Mouse (Mus musculus): ENCODE data around the gene Sptlc3. TPM values are rescaled to one million over a fixed set of nuclear protein-coding genes. Genes with fewer than 3 reads are reported as not detected.

The Sptlc3 gene
- polyA plus RNA-seq, 1 experiment: not detected

- 71% methylated on average over 2 of the region's 2 CpGs for WGBS
- Histone ChIP-seq H3K27ac (ENCODE audit: insufficient read depth, low read depth, low read length) (no peak overlapping the region), H3K4me1 (ENCODE audit: control insufficient read depth, insufficient read depth, insufficient read length, low read length) (no peaks in the 10 kb centered on the region), H3K27me3 (ENCODE audit: control insufficient read depth, insufficient read depth, low read length) (no peaks in the 10 kb centered on the region), H3K36me3 (ENCODE audit: control insufficient read depth, insufficient read depth, low read length) (no peaks in the 10 kb centered on the region), H3K4me3 (ENCODE audit: low read depth, low read length) (no peak overlapping the region)
- no peak for TF ChIP-seq CTCF (IDR thresholded peaks at IDR 0.05; ENCODE audit: extremely low read depth, insufficient read length, insufficient replicate concordance, low read depth, low read length)
- no peak for TF ChIP-seq POLR2A (IDR thresholded peaks at IDR 0.05; ENCODE audit: low read depth, low read length)
Measured at GRCm38 (mm10) chr2:139587660-139588200, 94.0 kb downstream of the Sptlc3 start.

DNA sequence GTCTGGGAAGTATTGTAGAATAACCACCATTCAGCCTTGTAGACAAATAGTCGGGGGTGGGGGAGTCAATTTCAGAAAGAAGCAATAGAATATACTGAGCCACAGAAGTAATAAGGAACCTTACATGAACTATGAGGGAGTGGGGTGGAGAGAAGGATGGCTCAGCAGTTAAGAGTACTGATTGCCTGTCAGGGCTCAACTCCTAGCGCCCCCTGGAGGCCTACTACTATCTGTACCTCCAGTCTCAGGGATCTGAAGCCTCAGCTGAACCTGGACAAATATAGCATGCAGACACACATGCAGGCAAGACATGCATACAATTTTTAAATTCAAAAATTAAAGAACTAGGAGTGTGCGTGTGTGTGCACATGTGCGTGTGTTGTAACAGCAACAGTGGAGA is 96.2 kb downstream of the Sptlc3 start:
- H3K27ac ChIP-seq (ENCODE audit: insufficient read depth, low read depth, low read length): no peak overlapping the region
- WGBS: 54% methylated on average over 4 of the region's 4 CpGs
- TF ChIP-seq CTCF (IDR thresholded peaks at IDR 0.05; ENCODE audit: extremely low read depth, insufficient read length, insufficient replicate concordance, low read depth, low read length): peak; percentile 27; the same call in 1 of the 2 replicates
- TF ChIP-seq POLR2A (IDR thresholded peaks at IDR 0.05; ENCODE audit: low read depth, low read length): no peak
- no peaks in the 10 kb centered on the region for H3K36me3 ChIP-seq (ENCODE audit: control insufficient read depth, insufficient read depth, low read length)
- H3K4me1 ChIP-seq (ENCODE audit: control insufficient read depth, insufficient read depth, insufficient read length, low read length): no peaks in the 10 kb centered on the region
- no peaks in the 10 kb centered on the region for H3K27me3 ChIP-seq (ENCODE audit: control insufficient read depth, insufficient read depth, low read length)
- H3K4me3 ChIP-seq (ENCODE audit: low read depth, low read length): no peak overlapping the region

DNA sequence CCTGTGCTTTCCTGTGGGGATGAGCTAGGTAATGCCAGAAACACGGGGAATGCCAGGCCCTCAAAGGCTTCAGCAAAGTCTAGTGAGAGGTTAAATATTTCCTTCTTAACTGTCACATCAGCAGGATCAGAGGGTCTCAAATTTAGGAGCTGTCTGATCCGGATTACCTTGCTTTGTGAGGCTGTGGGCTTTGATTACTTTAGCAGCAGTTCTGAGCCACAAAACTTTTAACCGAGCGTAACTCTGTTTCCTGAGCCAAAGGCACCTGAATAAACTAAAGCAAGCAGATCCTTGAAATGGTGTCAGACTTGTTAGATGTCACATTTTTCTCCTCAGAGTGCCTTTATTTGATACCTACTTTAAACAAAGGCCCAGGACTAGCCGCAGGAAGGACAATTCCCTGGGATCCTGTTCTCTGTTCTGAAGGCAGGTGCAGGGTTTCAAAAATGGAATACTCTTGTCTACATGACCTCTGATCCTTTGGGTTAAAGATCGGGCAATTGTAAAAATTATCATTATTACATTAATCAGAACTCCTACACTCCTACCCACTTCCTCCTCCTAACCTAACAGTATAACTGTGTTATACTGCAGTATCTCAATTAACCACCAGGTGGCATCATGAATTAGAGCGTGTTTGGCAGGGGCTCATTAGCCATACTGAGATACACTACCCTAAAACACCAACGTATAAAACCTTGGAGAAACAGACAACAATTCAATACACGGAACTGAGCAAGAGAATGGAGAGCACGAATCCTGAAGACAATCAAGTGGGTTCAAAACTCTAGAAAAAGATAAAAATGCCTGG is 97.4 kb downstream of the Sptlc3 start:
- H3K4me1 ChIP-seq (ENCODE audit: control insufficient read depth, insufficient read depth, insufficient read length, low read length): no peaks in the 10 kb centered on the region
- H3K4me3 ChIP-seq (ENCODE audit: low read depth, low read length): no peak overlapping the region
- no peaks in the 10 kb centered on the region for H3K27me3 ChIP-seq (ENCODE audit: control insufficient read depth, insufficient read depth, low read length)
- H3K36me3 ChIP-seq (ENCODE audit: control insufficient read depth, insufficient read depth, low read length): no peaks in the 10 kb centered on the region
- TF ChIP-seq CTCF (IDR thresholded peaks at IDR 0.05; ENCODE audit: extremely low read depth, insufficient read length, insufficient replicate concordance, low read depth, low read length) (no peak), POLR2A (IDR thresholded peaks at IDR 0.05; ENCODE audit: low read depth, low read length) (no peak)
- 39% methylated on average over 10 of the region's 10 CpGs for WGBS
- no peak overlapping the region for H3K27ac ChIP-seq (ENCODE audit: insufficient read depth, low read depth, low read length)

DNA sequence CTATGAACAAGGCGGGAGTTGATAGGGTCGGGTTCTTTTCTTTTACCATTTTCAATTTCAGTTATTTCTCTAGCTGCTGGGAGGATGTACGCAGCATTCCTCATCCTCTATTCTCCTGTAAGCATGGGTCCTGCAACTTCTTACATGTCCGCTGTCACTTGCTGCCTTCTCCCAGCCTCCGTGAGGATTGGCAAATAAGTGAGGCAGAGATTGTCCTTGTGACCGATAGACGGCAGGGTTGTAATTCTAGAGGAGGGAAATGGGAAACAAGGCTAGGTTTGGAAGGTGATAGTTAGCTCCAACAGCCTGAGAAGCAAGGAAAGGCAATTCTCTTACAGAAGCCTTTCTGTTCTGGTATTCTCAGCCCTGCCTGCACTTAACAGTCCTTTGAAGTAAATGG is 98.4 kb downstream of the Sptlc3 start:
- Histone ChIP-seq H3K27ac (ENCODE audit: insufficient read depth, low read depth, low read length) (no peak overlapping the region), H3K4me1 (ENCODE audit: control insufficient read depth, insufficient read depth, insufficient read length, low read length) (no peaks in the 10 kb centered on the region), H3K36me3 (ENCODE audit: control insufficient read depth, insufficient read depth, low read length) (no peaks in the 10 kb centered on the region), H3K4me3 (ENCODE audit: low read depth, low read length) (no peak overlapping the region), H3K27me3 (ENCODE audit: control insufficient read depth, insufficient read depth, low read length) (no peaks in the 10 kb centered on the region)
- 70% methylated on average over 7 of the region's 7 CpGs for WGBS
- TF ChIP-seq POLR2A (IDR thresholded peaks at IDR 0.05; ENCODE audit: low read depth, low read length) (no peak), CTCF (IDR thresholded peaks at IDR 0.05; ENCODE audit: extremely low read depth, insufficient read length, insufficient replicate concordance, low read depth, low read length) (no peak)

DNA sequence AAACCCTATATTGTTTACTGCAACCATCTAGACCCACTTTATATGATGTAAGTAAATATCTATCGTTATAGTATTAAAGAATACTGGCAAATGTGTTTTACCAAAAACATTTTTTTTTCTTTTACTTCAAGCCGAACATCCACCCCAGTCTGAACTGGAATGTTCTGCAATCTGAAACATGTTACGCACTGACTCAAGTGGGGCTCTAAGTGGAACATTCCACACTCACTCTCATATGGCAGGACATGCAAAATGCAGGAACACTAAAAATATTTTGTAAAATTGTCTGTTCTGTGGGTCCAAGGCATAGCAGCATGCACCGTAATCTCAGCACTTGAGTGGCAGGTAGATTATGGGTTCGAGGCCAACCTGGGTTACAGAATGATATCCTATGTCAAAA is 103.5 kb downstream of the Sptlc3 start:
- Histone ChIP-seq H3K27ac (ENCODE audit: insufficient read depth, low read depth, low read length) (no peak overlapping the region), H3K4me3 (ENCODE audit: low read depth, low read length) (no peak overlapping the region), H3K27me3 (ENCODE audit: control insufficient read depth, insufficient read depth, low read length) (no peaks in the 10 kb centered on the region), H3K36me3 (ENCODE audit: control insufficient read depth, insufficient read depth, low read length) (no peaks in the 10 kb centered on the region), H3K4me1 (ENCODE audit: control insufficient read depth, insufficient read depth, insufficient read length, low read length) (no peaks in the 10 kb centered on the region)
- TF ChIP-seq POLR2A (IDR thresholded peaks at IDR 0.05; ENCODE audit: low read depth, low read length) (no peak), CTCF (IDR thresholded peaks at IDR 0.05; ENCODE audit: extremely low read depth, insufficient read length, insufficient replicate concordance, low read depth, low read length) (no peak)
- WGBS: 84% methylated on average over 5 of the region's 5 CpGs

DNA sequence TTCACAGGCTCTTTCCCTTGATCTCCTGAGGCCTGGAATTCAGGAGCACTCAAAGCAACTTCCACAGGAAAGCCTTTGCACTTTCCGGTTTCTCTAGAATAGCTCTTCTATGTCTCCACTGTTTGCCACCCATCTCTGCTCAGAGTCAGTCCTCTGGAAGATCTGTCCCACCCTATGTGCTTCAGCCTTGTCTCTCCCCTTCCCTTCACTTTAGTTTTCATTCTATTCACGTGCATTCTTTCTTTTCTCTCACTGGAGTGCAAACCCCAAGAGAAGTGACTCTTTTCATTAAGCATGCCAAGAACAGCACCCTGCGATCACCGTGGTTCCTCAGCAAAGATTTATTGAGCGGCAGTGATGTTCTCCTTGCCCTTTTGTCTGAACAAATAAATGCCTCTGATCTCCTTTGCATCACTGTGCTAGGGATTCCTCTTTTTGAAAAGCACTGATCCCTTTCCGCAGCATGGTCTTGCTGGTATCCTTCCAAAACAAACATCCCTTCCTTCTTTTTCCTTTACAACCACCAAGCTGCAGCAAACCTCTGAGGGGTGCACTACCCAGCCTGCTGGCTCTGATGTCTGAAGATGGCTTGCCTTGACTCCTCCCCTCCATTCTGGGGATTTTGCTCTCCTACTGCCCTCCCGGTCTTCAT is 108.0 kb downstream of the Sptlc3 start:
- Histone ChIP-seq H3K4me3 (ENCODE audit: low read depth, low read length) (no peak overlapping the region), H3K4me1 (ENCODE audit: control insufficient read depth, insufficient read depth, insufficient read length, low read length) (no peaks in the 10 kb centered on the region), H3K36me3 (ENCODE audit: control insufficient read depth, insufficient read depth, low read length) (no peaks in the 10 kb centered on the region), H3K27ac (ENCODE audit: insufficient read depth, low read depth, low read length) (no peak overlapping the region), H3K27me3 (ENCODE audit: control insufficient read depth, insufficient read depth, low read length) (no peaks in the 10 kb centered on the region)
- TF ChIP-seq POLR2A (IDR thresholded peaks at IDR 0.05; ENCODE audit: low read depth, low read length): no peak
- TF ChIP-seq CTCF (IDR thresholded peaks at IDR 0.05; ENCODE audit: extremely low read depth, insufficient read length, insufficient replicate concordance, low read depth, low read length): no peak
- WGBS: 46% methylated on average over 7 of the region's 7 CpGs

GRCm38 (mm10) chr2:139608167-139608566 is 114.5 kb downstream of the Sptlc3 start:
- H3K27me3 ChIP-seq (ENCODE audit: control insufficient read depth, insufficient read depth, low read length): no peaks in the 10 kb centered on the region
- no peaks in the 10 kb centered on the region for H3K4me1 ChIP-seq (ENCODE audit: control insufficient read depth, insufficient read depth, insufficient read length, low read length)
- no peaks in the 10 kb centered on the region for H3K36me3 ChIP-seq (ENCODE audit: control insufficient read depth, insufficient read depth, low read length)
- WGBS: 46% methylated on average over 3 of the region's 3 CpGs
- TF ChIP-seq CTCF (IDR thresholded peaks at IDR 0.05; ENCODE audit: extremely low read depth, insufficient read length, insufficient replicate concordance, low read depth, low read length): no peak
- TF ChIP-seq POLR2A (IDR thresholded peaks at IDR 0.05; ENCODE audit: low read depth, low read length): no peak
- H3K27ac ChIP-seq (ENCODE audit: insufficient read depth, low read depth, low read length): no peak overlapping the region
- no peak overlapping the region for H3K4me3 ChIP-seq (ENCODE audit: low read depth, low read length)

Measured in small intestine, adult 2 months (tissue).